Mouse (Mus musculus) E14TG2a.4 (cell line): ENCODE data around the gene Tff2.

ENCODE experiments used
- CTCF ChIP-seq: conservative IDR thresholded peaks from 2 replicates; pipeline ENCODE4 v1.5.1; 2014; ENCODE audit warnings: low read length
- NANOG ChIP-seq: IDR thresholded peaks from 2 replicates; pipeline ENCODE4 v1.6.1; 2014; ENCODE audit warnings: borderline replicate concordance, low read length, mixed read lengths

DNA sequence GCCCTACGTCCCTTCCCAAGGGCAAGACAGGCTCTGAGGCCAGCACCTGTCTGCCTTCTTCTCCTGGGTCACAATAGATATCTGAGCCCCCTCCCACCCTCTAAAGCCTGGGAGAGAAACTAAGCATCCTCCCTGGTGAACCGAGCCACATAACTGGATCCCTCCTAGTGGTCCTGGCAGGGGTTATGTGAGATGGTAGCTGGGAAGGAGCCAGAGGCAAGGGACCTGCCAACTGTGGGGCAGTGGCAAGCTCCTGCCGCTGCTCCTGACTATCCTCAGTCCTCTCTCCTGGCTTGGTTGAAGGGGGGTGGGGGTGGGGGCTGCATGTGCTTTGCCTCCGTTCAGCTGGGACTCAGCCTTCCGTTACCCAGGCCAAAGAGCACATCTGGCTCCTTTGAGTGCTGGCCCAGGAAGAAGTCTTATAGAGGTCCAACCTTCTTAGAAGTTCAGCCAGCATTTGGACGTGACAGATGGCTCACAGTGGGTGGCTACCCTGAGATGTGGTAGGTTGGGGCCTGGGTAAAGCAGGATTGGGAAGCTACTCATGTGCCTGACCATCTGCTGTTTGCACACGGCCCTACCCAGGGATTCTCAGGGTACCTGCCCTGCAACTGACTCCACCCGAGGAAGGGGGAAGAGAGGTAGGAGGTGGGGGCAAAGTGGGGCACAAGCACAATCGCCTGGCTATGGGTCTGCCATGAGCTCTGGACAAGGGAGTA is 18.4 kb downstream of the Tff2 start:
- no peak for TF ChIP-seq CTCF
- no peak for TF ChIP-seq NANOG
